Mouse (Mus musculus) right cerebral cortex, adult 18-20 months (tissue): ENCODE measurements at regions not wholly inside any gene's neighbourhood (a gene's known extent, or its start where the extent isn't known, plus 50 kb on each side); places are given as distances from the start of the nearest gene placed in this dataset.

Source experiments
- DNase-seq: peaks from one replicate; pipeline ENCODE4 v3.0.0; 2022; ENCODE audit warnings: mixed read lengths

DNA sequence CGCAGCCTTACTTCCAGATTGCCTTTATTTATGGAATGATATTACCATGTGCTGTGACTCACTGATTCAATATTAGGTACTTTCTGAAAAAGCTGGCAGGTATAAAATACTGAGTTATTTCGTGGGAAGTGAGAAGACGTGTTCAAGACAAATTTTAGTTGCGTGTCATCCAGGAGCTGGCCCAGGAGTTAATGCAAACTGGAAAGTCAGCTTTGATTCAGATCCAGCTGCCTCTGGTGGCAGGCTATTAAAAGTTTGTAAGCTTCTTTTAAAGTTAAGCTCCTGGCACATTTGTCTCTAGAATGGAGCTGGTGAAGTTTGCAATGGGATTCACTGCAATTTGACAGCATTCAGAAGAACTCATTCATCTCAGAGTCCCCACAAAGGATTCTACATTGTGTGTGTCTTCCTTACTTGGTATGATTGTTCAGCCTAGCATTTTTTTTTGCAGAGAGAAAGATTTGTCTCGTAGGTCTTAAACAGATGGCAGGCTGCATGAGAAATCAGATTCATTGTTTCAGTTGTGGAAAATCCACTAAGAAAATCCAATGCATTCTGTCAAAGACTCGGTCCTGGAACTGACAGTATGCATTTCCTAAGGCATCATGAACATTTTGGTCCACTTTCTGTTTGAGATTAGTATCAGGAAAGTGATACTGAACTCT lies 599.1 kb downstream of the Gm19410 start:
- DNase-seq = no peak

- DNase-seq = no peak
Measured at GRCm38 (mm10) chr8:36365945-36366344, 600.4 kb downstream of the Gm19410 start.

DNA sequence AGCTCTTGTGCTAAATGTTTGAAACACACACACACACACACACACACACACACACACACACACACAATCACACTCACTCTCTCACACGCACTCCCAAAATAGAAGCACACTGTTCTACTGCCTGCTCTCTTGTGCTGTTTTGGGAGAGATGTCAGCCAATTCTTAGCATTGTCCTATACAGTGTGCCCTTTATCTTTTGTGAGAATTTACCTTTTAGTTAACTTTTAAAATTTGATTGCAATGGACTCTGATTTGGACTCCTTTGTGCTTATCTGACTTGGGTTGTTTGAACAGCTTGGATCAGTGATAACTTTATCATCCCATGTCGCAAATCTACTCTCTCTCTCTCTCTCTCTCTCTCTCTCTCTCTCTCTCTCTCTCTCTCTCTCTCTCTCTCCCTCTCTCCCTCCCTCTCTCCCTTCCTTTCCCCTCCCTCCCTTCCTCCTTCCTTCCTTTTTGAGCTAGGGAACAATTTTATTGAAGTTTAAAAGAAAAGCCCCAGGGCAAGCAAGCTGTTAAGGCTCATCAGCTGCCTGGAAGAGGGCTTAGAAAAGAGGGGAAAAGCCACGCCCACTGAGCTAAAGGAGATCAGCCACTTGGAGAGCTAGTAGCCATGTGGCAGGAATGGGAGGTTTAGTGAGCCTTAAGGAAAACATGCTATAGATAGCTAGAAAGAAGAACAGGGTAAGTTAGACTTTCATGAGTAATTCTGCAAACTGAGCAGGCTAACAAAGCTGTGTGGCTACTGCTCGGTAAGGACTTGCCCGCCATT lies 611.2 kb downstream of the Gm19410 start:
- no peak for DNase-seq

- DNase-seq = no peak
Measured at GRCm38 (mm10) chr8:36394487-36394886, 598.9 kb upstream of the AI429214 start.

DNA sequence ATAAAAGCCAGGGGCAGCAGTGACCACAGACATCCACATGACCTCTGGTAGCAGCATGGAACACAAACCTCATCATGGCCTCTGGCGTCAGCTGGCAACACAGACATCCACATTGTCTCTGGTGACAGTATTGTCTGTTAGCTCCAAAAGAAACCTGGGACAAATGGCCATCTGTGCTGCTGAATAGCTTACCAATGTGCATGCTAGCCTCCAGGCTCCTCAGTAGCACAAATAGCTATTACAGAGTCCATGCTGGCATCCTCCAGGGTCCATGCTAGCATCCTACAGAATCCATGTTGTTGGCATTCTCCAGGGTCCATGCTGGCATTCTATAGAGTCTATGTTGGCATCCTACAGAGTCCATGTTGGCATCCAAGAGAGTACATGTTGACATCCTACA lies 596.9 kb upstream of the AI429214 start:
- DNase-seq = no peak

DNA sequence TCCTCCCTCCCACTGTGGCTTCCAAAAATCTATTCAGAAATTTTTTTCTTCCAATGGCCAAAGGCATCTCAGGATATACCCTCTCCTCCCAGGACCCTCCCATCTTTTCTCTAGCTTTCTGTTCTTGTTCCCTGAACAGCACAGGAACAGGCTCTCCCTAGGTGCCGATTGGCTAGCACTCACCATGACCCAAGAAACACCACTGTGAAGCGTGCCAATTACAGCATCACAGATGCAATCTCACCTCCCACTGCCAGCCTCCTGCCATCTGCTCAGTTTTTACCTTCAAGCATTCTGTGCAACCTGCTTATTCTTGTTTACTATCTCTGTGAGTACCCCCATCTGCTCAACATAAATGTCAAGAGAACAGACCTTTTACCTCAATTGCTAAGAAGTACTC lies 586.7 kb upstream of the AI429214 start:
- DNase-seq = peak; percentile 26
